Mouse (Mus musculus) E14TG2a.4 (cell line): Measurements from ENCODE around the gene Fam174a.

Source experiments
- H3K27me3 ChIP-seq: 2 replicates; pipeline ENCODE4 v1.6.1; 2014; ENCODE audit warnings: low read length, control low read depth; ENCODE audit not compliant: insufficient read depth
- H3K36me3 ChIP-seq: 2 replicates; pipeline ENCODE4 v1.6.1; 2014; ENCODE audit warnings: low read length, control low read depth; ENCODE audit not compliant: insufficient read depth
- H3K4me1 ChIP-seq: replicated peaks from 2 replicates; pipeline ENCODE4 v1.6.1; 2014; ENCODE audit warnings: low read depth, low read length, control low read depth
- H3K4me3 ChIP-seq: replicated peaks from 2 replicates; pipeline ENCODE4 v1.5.1; 2014; ENCODE audit warnings: mild to moderate bottlenecking, low read length
- H3K9me3 ChIP-seq: 2 replicates; pipeline ENCODE4 v1.6.1; 2014; ENCODE audit warnings: low read length, control low read depth
- CTCF ChIP-seq: conservative IDR thresholded peaks from 2 replicates; pipeline ENCODE4 v1.5.1; 2014; ENCODE audit warnings: low read length
- NANOG ChIP-seq: IDR thresholded peaks from 2 replicates; pipeline ENCODE4 v1.6.1; 2014; ENCODE audit warnings: borderline replicate concordance, low read length, mixed read lengths
- POU5F1 ChIP-seq: IDR thresholded peaks from 2 replicates; pipeline ENCODE4 v1.6.1; 2014; ENCODE audit warnings: low read length, borderline replicate concordance

Gene Fam174a

GRCm38 (mm10) chr1:95323004-95323403 lies 9.6 kb downstream of the Fam174a start:
- H3K4me1 ChIP-seq, result no peaks in the 10 kb centered on the region
- no peak for TF ChIP-seq CTCF
- TF ChIP-seq NANOG, result no peak
- TF ChIP-seq POU5F1, result no peak
- no peaks in the 10 kb centered on the region for H3K27me3 ChIP-seq
- no peaks in the 10 kb centered on the region for H3K9me3 ChIP-seq
- H3K4me3 ChIP-seq, result no peak overlapping the region
- H3K36me3 ChIP-seq, result no peaks in the 10 kb centered on the region

GRCm38 (mm10) chr1:95326856-95327255 lies 13.4 kb downstream of the Fam174a start:
- H3K9me3 ChIP-seq, result no peaks in the 10 kb centered on the region
- H3K4me3 ChIP-seq, result no peak overlapping the region
- H3K27me3 ChIP-seq, result no peaks in the 10 kb centered on the region
- TF ChIP-seq POU5F1 (no peak), NANOG (no peak), CTCF (no peak)
- H3K36me3 ChIP-seq, result no peaks in the 10 kb centered on the region
- no peaks in the 10 kb centered on the region for H3K4me1 ChIP-seq

DNA sequence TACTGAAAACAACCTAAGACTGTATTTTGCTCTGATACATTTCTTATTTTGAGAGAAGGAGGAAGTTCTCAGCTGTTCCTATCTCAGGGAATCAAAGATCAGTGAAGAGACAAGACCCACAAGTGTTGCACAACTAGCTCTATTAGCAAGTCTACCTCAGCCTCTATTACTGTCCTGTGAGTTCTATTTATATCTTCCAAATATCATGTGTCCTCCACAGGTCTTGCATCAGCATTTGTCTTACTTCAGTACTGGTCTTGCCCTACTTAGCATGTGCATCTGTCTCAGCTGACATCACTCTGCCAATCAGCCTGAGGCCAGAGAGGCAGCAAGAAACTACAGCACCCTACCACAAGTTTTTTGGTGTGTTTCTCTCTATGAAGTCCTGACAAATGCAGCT lies 26.2 kb downstream of the Fam174a start:
- TF ChIP-seq NANOG, result no peak
- TF ChIP-seq CTCF, result no peak
- TF ChIP-seq POU5F1, result no peak

DNA sequence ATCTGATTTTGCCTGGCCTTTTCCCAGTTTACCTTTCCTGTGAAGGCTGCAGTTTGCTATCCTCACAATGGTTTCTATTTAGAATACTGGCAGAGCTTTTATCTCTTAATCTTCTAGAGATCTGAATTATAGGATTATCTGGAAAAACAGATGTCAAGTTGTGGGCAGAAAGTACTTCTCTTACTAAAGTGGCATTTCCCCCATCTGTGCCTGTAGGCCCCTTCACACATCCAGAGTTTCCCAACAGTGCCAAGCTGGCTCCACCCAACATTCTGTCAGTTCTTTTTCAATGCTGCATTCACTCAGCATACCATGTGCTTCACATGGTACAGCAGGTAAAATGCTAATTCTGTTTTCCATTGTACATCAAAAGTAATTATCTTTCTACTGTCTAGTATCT lies 28.8 kb downstream of the Fam174a start:
- TF ChIP-seq POU5F1 (no peak), CTCF (no peak), NANOG (no peak)

More for the DNA sequence above, 26.2 kb downstream of the Fam174a start:
- Histone ChIP-seq H3K27me3 (no peaks in the 10 kb centered on the region), H3K4me3 (no peak overlapping the region), H3K36me3 (no peaks in the 10 kb centered on the region), H3K9me3 (no peaks in the 10 kb centered on the region), H3K4me1 (no peaks in the 10 kb centered on the region)

GRCm38 (mm10) chr1:95343585-95344485 lies 30.4 kb downstream of the Fam174a start:
- no peaks in the 10 kb centered on the region for H3K36me3 ChIP-seq

More for the DNA sequence above, 28.8 kb downstream of the Fam174a start:
- Histone ChIP-seq H3K36me3 (no peaks in the 10 kb centered on the region), H3K4me1 (no peaks in the 10 kb centered on the region), H3K27me3 (no peaks in the 10 kb centered on the region), H3K4me3 (no peak overlapping the region), H3K9me3 (no peaks in the 10 kb centered on the region)

DNA sequence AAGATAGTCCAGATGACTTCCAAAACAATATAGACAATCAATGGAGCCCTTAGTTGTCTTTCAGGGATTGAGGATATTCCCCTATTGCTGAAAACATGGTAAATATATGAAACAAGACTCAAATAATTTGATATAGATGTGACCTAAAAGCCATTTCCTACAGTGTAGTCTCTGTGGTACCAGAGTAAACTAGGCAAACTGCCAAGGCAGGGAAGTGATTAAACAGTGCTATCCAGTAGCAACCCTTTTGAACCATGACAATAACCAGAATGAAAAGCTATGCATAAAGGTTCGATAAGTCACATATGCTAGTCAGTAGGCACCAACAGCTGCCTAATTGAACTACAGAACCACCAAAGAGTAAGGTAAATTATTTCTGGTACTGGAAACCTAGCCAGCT lies 40.7 kb downstream of the Fam174a start:
- TF ChIP-seq POU5F1 (no peak), CTCF (no peak), NANOG (no peak)
- Histone ChIP-seq H3K27me3 (no peaks in the 10 kb centered on the region), H3K4me3 (no peak overlapping the region), H3K9me3 (no peaks in the 10 kb centered on the region), H3K4me1 (no peaks in the 10 kb centered on the region), H3K36me3 (no peaks in the 10 kb centered on the region)

More at GRCm38 (mm10) chr1:95343585-95344485, 30.4 kb downstream of the Fam174a start:
- H3K9me3 ChIP-seq, result no peaks in the 10 kb centered on the region
- H3K27me3 ChIP-seq, result no peaks in the 10 kb centered on the region
- no peak overlapping the region for H3K4me3 ChIP-seq
- H3K4me1 ChIP-seq, result no peaks in the 10 kb centered on the region
- no peak for TF ChIP-seq NANOG
- TF ChIP-seq CTCF, result no peak
- no peak for TF ChIP-seq POU5F1

DNA sequence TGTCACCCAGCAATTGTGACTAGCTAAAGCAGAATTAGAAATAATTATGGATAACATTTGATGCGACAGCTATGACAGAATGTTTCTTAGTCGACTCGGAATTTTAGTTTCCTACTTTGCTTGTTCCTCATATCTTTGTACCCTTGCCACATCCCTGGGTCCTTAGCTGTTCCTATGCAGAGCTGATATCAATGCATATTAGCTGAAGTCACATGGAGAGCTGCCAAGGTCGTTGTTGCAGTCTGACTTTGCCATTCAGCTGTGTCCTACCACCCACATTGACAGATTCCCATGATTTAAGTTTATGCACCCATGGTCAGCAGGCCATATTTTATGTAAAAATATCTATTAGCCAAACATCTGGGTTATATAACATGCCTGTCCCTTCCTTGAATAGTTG lies 43.5 kb downstream of the Fam174a start:
- H3K4me3 ChIP-seq, result no peak overlapping the region
- H3K4me1 ChIP-seq, result no peaks in the 10 kb centered on the region
- H3K27me3 ChIP-seq, result no peaks in the 10 kb centered on the region
- TF ChIP-seq CTCF (no peak), NANOG (no peak), POU5F1 (no peak)
- no peaks in the 10 kb centered on the region for H3K36me3 ChIP-seq
- no peaks in the 10 kb centered on the region for H3K9me3 ChIP-seq

GRCm38 (mm10) chr1:95363692-95364091 lies 50.3 kb downstream of the Fam174a start:
- Histone ChIP-seq H3K4me1 (no peaks in the 10 kb centered on the region), H3K4me3 (no peak overlapping the region), H3K27me3 (no peaks in the 10 kb centered on the region), H3K9me3 (no peaks in the 10 kb centered on the region), H3K36me3 (no peaks in the 10 kb centered on the region)
- TF ChIP-seq CTCF, result no peak
- no peak for TF ChIP-seq POU5F1
- TF ChIP-seq NANOG, result no peak
